Mouse (Mus musculus): ENCODE results near the gene Chpt1.

- no peak for TF ChIP-seq POLR2A (IDR thresholded peaks at IDR 0.05; ENCODE audit: low read depth, low read length)
- TF ChIP-seq CTCF (IDR thresholded peaks at IDR 0.05; ENCODE audit: borderline replicate concordance, insufficient read depth, low read length) = no peak
Measured at GRCm38 (mm10) chr10:88523212-88523611, 19.3 kb upstream of the Chpt1 start.

Measured in embryonic fibroblast, embryonic 13.5 days (primary cell).